Mouse (Mus musculus) adrenal gland, adult 8-10 months (tissue): ENCODE results near the gene Acer3. TPM values are rescaled to one million over a fixed set of nuclear protein-coding genes. Genes with fewer than 3 reads are reported as not detected.
A peak's percentile ranks its signal among the peaks of the same experiment; 100 is the strongest.

Experiments
- DNase-seq: peaks from one replicate; pipeline ENCODE4 v3.0.0; 2022
- total RNA-seq, 4 experiments: library from RNA; stranded (reverse); gene quantifications; 2 replicates each; pipeline ENCODE4 v1.2.4; 2022

The Acer3 gene
- 10 to 100 TPM; 15.1 to 32.7 (median 18.5) TPM for total RNA-seq

- DNase-seq: no peak
Observed at GRCm38 (mm10) chr7:98321083-98321482, at the start of gene Acer3. Acer3 (minus strand) TSS chr7:98321208.

- DNase-seq: no peak
Observed at GRCm38 (mm10) chr7:98369762-98370369, 48.9 kb upstream of the Acer3 start.

- DNase-seq: no peak
Observed at GRCm38 (mm10) chr7:98361662-98362061, 40.7 kb upstream of the Acer3 start.

- DNase-seq: peak; percentile 86
Observed at GRCm38 (mm10) chr7:98361063-98361652, 40.1 kb upstream of the Acer3 start, which contains the start of gene Tsku. Tsku (minus strand) TSS chr7:98361328.

GRCm38 (mm10) chr7:98360621-98360990 lies 39.6 kb upstream of the Acer3 start:
- DNase-seq: no peak

- peak; percentile 25 for DNase-seq
Observed at GRCm38 (mm10) chr7:98359951-98360620, 39.1 kb upstream of the Acer3 start.

GRCm38 (mm10) chr7:98358016-98358415 lies 37.0 kb upstream of the Acer3 start:
- no peak for DNase-seq

- no peak for DNase-seq
Observed at GRCm38 (mm10) chr7:98357324-98357723, 36.3 kb upstream of the Acer3 start.

- no peak for DNase-seq
Observed at GRCm38 (mm10) chr7:98354921-98355310, 33.9 kb upstream of the Acer3 start.

- DNase-seq: no peak
Observed at GRCm38 (mm10) chr7:98354160-98354920, 33.3 kb upstream of the Acer3 start.

GRCm38 (mm10) chr7:98353616-98354015 lies 32.6 kb upstream of the Acer3 start:
- no peak for DNase-seq

- DNase-seq: no peak
Observed at GRCm38 (mm10) chr7:98351523-98351922, 30.5 kb upstream of the Acer3 start.

- no peak for DNase-seq
Observed at GRCm38 (mm10) chr7:98349821-98350220, 28.8 kb upstream of the Acer3 start.

GRCm38 (mm10) chr7:98349096-98349495 lies 28.1 kb upstream of the Acer3 start:
- peak; percentile 69 for DNase-seq

- no peak for DNase-seq
Observed at GRCm38 (mm10) chr7:98348043-98348442, 27.0 kb upstream of the Acer3 start.

- DNase-seq: no peak
Observed at GRCm38 (mm10) chr7:98347471-98347870, 26.5 kb upstream of the Acer3 start.

- no peak for DNase-seq
Observed at GRCm38 (mm10) chr7:98345036-98345435, 24.0 kb upstream of the Acer3 start.

- no peak for DNase-seq
Observed at GRCm38 (mm10) chr7:98344361-98344760, 23.4 kb upstream of the Acer3 start.

GRCm38 (mm10) chr7:98342249-98342648 lies 21.2 kb upstream of the Acer3 start:
- DNase-seq: no peak

- peak; percentile 66 for DNase-seq
Observed at GRCm38 (mm10) chr7:98341475-98341874, 20.5 kb upstream of the Acer3 start.

- DNase-seq: no peak
Observed at GRCm38 (mm10) chr7:98340343-98340742, 19.3 kb upstream of the Acer3 start.

GRCm38 (mm10) chr7:98333987-98334386 lies 13.0 kb upstream of the Acer3 start:
- no peak for DNase-seq

GRCm38 (mm10) chr7:98333507-98333906 lies 12.5 kb upstream of the Acer3 start:
- DNase-seq: no peak
